Mouse (Mus musculus): ENCODE data around the gene E2f1. TPM values are rescaled to one million over a fixed set of nuclear protein-coding genes. Genes with fewer than 3 reads are reported as not detected.

Gene E2f1
- 0.80 TPM for polyA plus RNA-seq (2017; shearing (Covaris generic))

GRCm38 (mm10) chr2:154569836-154570286 lies at the start of gene E2f1:
TSS of gene E2f1 (minus strand) at chr2:154569892.

GRCm38 (mm10) chr2:154613118-154614115 lies 43.7 kb upstream of the E2f1 start, which contains the start of the genes Zfp341 and 4930519P11Rik:
TSS of gene Zfp341 (plus strand) at chr2:154613297.
TSS of gene 4930519P11Rik (minus strand) at chr2:154613437.

GRCm38 (mm10) chr2:154603638-154604153 lies 34.0 kb upstream of the E2f1 start, which contains the start of gene Pxmp4:
TSS of gene Pxmp4 (minus strand) at chr2:154603708.

DNA sequence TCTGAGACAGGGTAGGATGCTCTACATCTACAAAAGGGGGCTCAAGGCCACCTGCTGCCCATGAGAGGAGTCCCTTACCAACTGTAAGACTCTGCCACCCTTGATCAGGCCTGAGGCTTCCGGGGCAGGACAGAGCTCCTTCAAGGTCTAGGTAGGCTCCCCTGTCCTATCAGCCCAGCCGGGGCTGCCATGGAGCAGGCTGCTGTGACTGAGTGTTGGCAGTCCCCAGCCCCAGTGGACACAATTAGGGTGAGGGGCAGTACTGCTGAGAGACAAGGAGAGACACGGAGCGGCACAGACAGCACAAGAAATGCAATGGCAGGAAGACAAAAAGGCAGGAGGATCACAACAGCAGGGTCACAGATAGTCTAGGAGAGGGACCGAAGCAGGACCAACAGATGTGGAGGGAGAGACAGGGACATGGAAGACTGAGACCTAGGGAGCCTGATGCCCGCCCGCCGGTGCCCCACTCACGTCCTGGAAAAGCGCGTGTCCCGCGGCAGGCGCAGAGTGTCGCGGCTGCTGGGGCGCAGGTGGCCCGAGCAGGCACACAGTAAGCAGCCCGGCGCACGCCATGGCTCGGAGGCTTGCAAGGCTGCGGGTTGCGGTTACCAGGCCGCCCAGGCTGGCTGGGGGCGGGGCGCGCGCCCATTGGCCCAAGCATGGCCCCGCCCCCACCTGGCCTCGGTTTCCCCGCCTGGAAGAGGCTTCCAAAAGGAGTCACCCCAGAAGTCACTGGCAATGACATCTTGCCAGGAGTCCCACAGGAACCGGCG lies 11.2 kb downstream of the E2f1 start, which contains the start of gene Necab3:
Gene Necab3, minus strand, starts transcription at position 627 of the 776 bp plus-strand sequence.

GRCm38 (mm10) chr2:154551476-154551875 lies 18.2 kb downstream of the E2f1 start, which contains the start of gene Actl10:
TSS of gene Actl10 (plus strand) at chr2:154551776.

DNA sequence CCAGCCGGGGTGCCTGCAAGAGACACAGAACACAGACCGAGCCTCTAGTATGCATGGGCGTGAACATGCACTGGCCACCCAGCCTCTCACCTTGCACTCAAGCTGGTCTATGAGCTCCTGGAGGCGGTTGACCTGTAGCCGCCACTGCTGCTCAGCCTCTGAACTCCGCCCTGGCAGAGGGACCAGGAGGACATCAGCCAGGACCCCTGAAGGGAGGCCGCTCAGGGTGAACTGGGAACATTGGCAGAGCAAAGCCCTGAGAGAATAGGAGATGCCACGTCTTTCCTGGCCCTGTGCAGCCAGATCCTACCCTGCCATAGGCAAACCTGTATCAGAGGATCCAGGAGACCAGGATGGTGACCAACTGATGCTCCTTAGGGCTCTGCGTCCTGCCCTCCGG lies 23.0 kb downstream of the E2f1 start, which contains the start of gene 1700003F12Rik:
Gene 1700003F12Rik, plus strand, starts transcription at position 375 of the 400 bp plus-strand sequence.

Other genes with a start within 250 kb of the E2f1 start
- 24.2 TPM for gene Cdk5rap1, start 196.9 kb downstream of the E2f1 start, polyA plus RNA-seq (2017; shearing (Covaris generic))
- gene Snta1, start 161.8 kb downstream of the E2f1 start, polyA plus RNA-seq (2017; shearing (Covaris generic)) = not detected
- gene Cbfa2t2, start 133.4 kb downstream of the E2f1 start, polyA plus RNA-seq (2017; shearing (Covaris generic)) = 15.3 TPM
- gene 1700003F12Rik, start 22.8 kb downstream of the E2f1 start, polyA plus RNA-seq (2017; shearing (Covaris generic)) = not detected
- gene Actl10, start 18.1 kb downstream of the E2f1 start, polyA plus RNA-seq (2017; shearing (Covaris generic)) = not detected
- not detected for gene Necab3, start 11.0 kb downstream of the E2f1 start, polyA plus RNA-seq (2017; shearing (Covaris generic))
- 24.1 TPM for gene Pxmp4, start 33.8 kb upstream of the E2f1 start, polyA plus RNA-seq (2017; shearing (Covaris generic))
- gene Zfp341, start 43.4 kb upstream of the E2f1 start, polyA plus RNA-seq (2017; shearing (Covaris generic)) = 0.74 TPM
- gene 4930519P11Rik, start 43.5 kb upstream of the E2f1 start, polyA plus RNA-seq (2017; shearing (Covaris generic)) = not detected
- 5.5 TPM for gene Chmp4b, start 81.8 kb upstream of the E2f1 start, polyA plus RNA-seq (2017; shearing (Covaris generic))
- not detected for gene Gm14214, start 200.1 kb upstream of the E2f1 start, polyA plus RNA-seq (2017; shearing (Covaris generic))
- 22.2 TPM for gene Raly, start 221.2 kb upstream of the E2f1 start, polyA plus RNA-seq (2017; shearing (Covaris generic))
- gene a, start 221.5 kb upstream of the E2f1 start, polyA plus RNA-seq (2017; shearing (Covaris generic)) = not detected

All from inflammation-experienced regulatory T-cells, adult 16 weeks (primary cell).